Mouse (Mus musculus): Measurements from ENCODE around the gene Olfr1505. TPM values are rescaled to one million over a fixed set of nuclear protein-coding genes. Genes with fewer than 3 reads are reported as not detected.

Gene Olfr1505
- not detected for total RNA-seq (2021)

- no peak for DNase-seq (ENCODE audit: extremely low spot score in 1 of 2, low spot score in 1 of 2)
These were observed at the start of gene Olfr1505 for GRCm38 (mm10) chr19:13913230-13913629. TSS of gene Olfr1505 (plus strand) at chr19:13913530.

DNA sequence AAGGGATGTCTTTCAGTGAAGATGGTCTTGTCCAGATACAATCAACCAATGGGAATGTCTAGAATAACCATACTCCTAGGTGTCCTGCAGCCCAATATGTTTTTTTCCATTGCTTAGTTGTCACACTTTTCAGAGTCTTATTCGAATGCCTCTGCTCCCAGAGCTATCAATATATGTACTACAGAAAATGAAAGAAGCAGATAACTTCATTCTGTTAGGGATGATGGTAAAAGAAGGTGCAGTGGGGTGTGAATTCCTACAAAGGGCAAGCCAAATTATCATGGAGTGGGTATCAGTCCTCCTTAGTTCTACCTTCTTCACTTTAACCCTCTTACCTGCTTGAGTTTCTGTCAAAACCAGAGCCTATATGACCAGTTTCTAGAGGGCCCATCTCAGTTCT, 15.5 kb upstream of the Olfr1505 start, which contains the start of gene Olfr1504:
Olfr1504 (minus strand) TSS at position 101 of the 400 bp plus-strand sequence.
- DNase-seq (ENCODE audit: extremely low spot score in 1 of 2, low spot score in 1 of 2) = no peak

Other genes with a start within 250 kb of the Olfr1505 start
- not detected for gene Olfr1491, start 216.3 kb upstream of the Olfr1505 start, total RNA-seq (2021)
- not detected for gene Olfr1493-ps1, start 190.3 kb upstream of the Olfr1505 start, total RNA-seq (2021)
- not detected for gene Olfr1494, start 173.8 kb upstream of the Olfr1505 start, total RNA-seq (2021)
- gene Olfr1495, start 148.9 kb upstream of the Olfr1505 start, total RNA-seq (2021) = not detected
- gene Olfr1496, start 135.7 kb upstream of the Olfr1505 start, total RNA-seq (2021) = not detected
- not detected for gene Olfr1497, start 115.3 kb upstream of the Olfr1505 start, total RNA-seq (2021)
- not detected for gene Olfr1499, start 94.1 kb upstream of the Olfr1505 start, total RNA-seq (2021)
- gene Olfr1500, start 83.0 kb upstream of the Olfr1505 start, total RNA-seq (2021) = not detected
- gene Olfr1501, start 62.8 kb upstream of the Olfr1505 start, total RNA-seq (2021) = not detected
- not detected for gene Olfr1502, start 51.7 kb upstream of the Olfr1505 start, total RNA-seq (2021)
- not detected for gene Olfr1504, start 15.6 kb upstream of the Olfr1505 start, total RNA-seq (2021)